In genomic region chr19:56477253-56477652, GRCm38 (mm10) we compare ENCODE assay signal across 15 mouse cellular contexts. TPM values are rescaled to one million over a fixed set of nuclear protein-coding genes. Genes with fewer than 3 reads are reported as not detected.
"Had no signal": no experiment of that assay in that cellular context is flagged by ENCODE, and none has a peak within 500 bp of the region (broad histone marks: within the 10 kb centered on the region; RNA-seq: fewer than 3 reads in every experiment).

No protein-coding gene starts in this region.

- ATAC-seq: lung, postnatal 0 days; midbrain, embryonic 13.5 days had no signal

- H3K36me3 ChIP-seq: limb, embryonic 10.5 days; liver, embryonic 15.5 days; midbrain, embryonic 13.5 days had no signal

- H3K9me3 ChIP-seq: limb, embryonic 10.5 days; liver, embryonic 15.5 days; midbrain, embryonic 13.5 days had no signal

- H3K9ac ChIP-seq: liver, embryonic 15.5 days; midbrain, embryonic 13.5 days had no signal

- DNase-seq: kidney, postnatal 4 days; lung, adult 2 months; lung, postnatal 36 days; right cerebral cortex, adult 18-20 months; right cerebral cortex, postnatal 25 days; thymus, adult 18-20 months; thymus, postnatal 14 days had no signal

- H3K27ac ChIP-seq: kidney, postnatal 0 days; layer of hippocampus, adult 2 months; limb, embryonic 10.5 days; liver, embryonic 15.5 days; midbrain, embryonic 13.5 days had no signal

- H3K4me2 ChIP-seq: liver, embryonic 11.5 days; liver, embryonic 15.5 days; midbrain, embryonic 13.5 days had no signal

- H3K4me3 ChIP-seq: layer of hippocampus, adult 2 months; limb, embryonic 10.5 days; liver, embryonic 15.5 days; midbrain, embryonic 13.5 days had no signal

- H3K27me3 ChIP-seq: midbrain, embryonic 13.5 days had no signal

RNA-seq across cellular contexts. Expression of gene Plekhs1, which starts 15.8 kb away (rescaled TPM):
- total RNA-seq: megakaryocyte progenitor cell, adult 5-6 weeks had no signal
- polyA plus RNA-seq: liver, embryonic 11.5 days; liver, embryonic 15.5 days had no signal
